Mouse (Mus musculus) right cerebral cortex, postnatal 25 days (tissue): ENCODE measurements around the gene Tmbim6.
A peak's percentile ranks its signal among the peaks of the same experiment; 100 is the strongest.
"Not testable (repeated sequence)": the region's sequence is repeated elsewhere in the genome, so short reads cannot be mapped to it uniquely, and the experiment has no call there.

ENCODE experiments used
- DNase-seq: peaks from one replicate; pipeline ENCODE4 v3.0.0; 2022

Tmbim6 gene

DNA sequence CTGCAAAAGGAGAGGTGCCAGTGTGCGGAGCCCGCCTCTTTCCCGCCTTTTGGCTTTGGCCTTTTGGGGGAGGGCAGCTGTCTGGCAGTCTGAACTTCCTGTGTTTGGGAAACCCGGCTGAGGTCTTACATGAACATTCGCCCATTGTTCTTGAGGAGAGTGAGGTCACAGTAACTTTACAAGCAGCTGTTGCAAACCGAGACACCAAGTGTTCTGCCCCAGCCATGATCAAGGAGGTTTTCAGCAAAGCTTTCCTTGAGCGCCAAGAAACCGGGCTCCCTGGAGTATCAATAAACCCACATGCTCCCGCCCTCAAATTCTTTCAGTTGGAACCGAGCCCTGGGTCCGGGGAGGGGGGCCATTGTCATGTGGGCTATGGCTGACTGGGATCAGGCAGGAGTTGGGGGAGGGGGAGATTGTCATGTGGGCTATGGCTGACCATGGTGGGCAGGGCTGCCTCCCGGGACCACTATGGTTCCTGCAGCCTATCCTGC is 27.9 kb downstream of the Tmbim6 start:
- DNase-seq = no peak

DNA sequence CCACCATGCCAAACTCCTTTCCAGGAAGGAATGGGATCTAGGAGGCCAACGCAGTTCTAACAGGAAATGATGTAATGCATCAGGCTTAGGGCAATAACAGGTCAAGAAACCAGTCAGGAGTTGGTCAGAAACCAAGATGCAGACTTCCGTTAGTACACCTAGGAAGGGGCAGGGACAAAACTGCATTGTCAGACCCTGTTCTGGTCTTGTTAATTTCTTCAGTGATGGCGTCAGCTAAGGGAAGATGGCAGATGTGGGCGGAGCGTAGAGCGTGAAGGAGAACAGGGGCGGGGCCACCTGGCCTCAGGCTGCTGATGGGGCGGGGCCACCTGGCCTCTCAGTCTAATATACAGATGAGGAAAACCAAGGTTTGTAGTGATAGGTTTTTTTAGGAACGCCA is 28.5 kb downstream of the Tmbim6 start:
- DNase-seq = no peak

DNA sequence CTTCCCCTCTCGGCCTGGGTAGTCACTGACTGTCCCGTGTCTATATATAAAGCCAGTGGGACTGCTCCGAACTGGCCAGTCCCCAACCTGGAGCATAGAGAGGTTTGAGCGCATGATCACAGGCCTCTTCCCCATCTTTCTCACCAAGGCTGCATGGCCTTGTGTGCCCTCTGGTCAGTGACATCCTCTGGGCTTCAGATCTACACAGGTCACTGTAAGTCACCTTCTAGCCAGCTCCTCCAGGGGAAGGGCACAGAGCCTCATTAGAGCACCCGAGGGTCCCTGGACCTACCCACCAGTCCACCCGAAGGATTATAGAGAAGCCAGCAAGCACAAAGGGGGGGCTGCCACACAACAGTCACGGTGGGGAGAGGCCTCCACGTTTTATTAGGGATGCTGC is 29.0 kb downstream of the Tmbim6 start:
- DNase-seq = no peak

DNA sequence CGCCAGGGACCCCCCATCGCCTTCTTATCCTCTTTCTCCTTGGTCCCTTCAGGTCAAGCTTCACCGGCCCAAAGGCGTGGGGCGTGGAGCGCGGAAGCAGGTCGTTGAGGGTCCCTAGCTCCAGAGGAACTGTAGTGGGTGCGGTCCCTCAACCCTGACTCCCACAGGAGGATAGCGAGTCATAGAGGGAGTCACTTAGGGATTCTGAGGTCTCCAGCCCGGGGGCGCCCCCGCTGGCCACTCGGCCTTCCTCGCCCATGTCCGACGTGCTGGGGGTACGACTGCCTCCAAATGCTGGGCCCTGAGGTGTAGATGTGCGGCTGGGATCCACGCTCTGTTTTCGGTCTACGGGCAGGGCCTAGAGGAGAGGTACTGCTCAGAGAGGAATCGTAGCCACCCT is 29.9 kb downstream of the Tmbim6 start:
- DNase-seq = no peak

DNA sequence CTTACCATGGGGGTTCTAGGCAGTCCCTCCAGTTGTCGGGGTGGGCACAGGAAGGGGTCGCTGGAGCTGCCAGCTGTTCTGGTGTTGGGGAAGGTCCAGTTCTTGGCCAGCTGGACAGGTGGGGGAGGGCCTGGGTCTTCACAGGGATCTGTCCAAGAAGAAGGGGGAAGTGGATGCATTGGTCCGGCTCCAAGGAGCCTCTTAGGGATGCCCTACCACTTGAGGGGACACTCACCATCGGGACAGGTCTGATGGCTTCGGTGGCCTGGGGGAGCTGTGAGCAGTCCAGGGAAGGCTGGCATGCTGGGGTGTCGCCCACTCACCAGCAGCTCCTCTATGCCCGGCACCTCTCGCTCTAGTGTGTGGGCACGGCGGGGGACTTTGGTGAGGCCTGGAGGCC is 30.4 kb downstream of the Tmbim6 start:
- DNase-seq = no peak

DNA sequence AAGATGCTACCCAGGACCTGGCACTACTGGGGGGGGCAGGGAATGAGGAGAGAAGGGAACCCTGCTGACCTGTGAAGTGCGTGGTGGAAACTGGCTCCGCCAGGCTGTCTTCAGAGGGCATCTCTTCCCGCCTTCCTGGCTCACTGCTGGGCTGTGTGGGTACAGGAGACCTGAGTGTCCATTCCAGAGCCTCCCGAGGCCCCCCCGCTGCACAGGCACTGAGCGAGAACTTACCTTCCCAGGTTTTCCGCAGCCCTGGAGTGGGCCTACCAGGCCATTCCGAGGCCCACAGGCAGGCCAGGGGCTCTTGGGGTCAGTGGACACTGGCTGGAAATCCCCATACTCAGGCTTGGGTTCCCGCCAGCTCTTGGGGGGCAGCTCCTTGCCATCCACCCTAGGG is 31.2 kb downstream of the Tmbim6 start:
- no peak for DNase-seq

DNA sequence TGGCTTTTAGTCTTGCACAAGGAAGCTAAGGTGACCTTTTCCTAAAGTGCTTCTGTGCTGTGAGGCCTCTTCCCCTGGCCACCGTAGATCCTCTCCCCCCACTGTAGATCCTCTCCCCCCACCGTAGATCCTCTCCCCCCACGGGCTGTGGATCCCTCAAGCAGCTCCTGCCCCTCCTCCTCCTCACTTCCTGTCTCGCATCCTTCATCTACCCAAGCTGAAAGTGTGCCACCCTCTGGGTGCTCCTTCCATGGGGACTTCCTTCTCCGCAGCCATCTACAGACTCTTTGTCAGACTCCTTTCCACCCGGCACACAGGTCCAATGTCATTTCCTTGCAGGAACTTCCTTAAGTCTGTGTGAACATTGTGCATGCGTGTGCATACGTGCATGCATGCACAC is 37.7 kb downstream of the Tmbim6 start:
- DNase-seq = no peak

DNA sequence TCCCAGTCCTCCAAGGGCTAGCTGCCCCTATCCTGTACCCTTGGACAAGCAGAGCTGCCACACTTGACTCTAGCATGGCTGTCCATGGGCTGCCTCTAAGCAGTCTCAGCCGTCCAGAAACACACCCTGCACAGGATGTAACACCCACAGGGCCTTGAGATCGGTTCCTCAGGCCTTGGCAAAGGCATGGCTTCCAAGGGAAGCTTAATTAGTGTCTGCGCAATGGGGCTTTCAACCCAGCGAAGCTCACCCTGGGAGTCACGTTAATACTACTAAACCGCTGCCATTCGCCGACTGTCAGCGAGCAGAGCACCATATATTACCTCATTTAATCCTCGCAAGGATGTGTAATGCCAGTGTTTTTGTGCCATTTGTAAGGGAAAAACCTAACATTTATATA is 38.4 kb downstream of the Tmbim6 start:
- no peak for DNase-seq

DNA sequence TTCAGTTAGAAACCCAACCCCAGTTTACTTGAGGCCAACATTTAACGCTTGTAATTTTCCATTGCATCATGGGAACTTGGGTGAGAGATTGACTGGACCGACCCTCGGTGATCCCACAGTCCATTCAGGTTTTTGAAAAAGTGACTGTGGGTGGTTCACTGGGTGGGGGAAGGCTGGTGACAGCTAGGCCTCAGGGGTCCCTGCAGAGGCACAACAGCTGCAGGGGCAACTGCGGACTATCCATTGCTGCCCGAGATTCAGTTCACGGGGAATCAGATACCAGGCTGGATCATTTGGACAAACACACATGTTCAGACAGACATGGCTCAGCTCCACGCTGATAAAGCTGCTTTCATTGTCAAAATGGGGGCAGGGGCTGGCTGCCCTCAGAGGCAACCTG is 38.8 kb downstream of the Tmbim6 start:
- DNase-seq = no peak

DNA sequence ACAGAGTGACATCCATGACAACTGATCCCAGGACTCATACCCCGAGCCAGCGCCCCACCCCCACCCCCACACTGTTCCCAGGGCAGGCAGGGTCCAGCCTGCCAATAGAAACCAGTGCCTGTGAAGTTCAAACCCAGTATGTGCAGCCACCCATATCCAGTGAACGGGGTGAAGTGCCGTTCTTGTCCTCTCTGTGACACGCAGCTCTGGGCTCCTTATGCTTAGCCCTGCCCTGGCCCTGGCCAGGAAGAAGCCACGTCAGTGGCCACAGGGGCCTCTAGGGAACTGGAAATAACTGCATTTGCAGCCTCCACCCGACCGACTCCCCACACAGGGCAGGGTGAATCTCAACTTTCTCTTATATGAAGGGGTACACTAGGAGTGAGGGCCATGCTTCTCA is 39.3 kb downstream of the Tmbim6 start:
- no peak for DNase-seq

DNA sequence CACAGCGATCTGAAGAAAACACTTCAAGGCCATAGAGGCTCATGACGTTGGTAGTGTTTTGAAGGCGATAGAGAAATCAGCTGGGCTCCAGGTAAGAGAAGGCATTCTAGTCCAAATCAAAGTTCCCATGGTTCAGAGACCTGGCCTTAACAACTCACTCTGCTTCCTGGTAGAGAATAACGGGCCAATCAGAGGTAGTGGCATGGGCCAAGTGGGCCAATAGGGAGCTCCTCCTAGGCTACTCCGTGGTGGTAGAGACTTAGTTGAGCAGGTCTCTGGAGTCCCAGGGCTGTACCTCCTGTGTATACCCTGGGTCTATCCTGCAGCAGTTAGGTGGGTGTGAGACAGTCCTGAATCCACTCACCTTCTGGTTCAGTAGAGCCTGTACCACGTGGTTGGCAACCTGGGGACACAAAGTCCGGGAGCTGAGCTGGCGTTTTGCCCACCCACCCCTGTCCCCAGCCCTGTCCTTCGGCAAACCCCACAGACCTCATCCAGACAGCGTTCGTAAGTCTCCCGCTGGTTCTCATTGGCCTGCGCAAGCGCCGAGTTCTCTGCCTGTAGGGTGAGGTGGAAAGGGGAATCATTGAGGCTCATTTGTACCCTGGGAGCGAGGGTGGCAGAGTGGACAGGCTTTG is 40.5 kb downstream of the Tmbim6 start:
- no peak for DNase-seq

DNA sequence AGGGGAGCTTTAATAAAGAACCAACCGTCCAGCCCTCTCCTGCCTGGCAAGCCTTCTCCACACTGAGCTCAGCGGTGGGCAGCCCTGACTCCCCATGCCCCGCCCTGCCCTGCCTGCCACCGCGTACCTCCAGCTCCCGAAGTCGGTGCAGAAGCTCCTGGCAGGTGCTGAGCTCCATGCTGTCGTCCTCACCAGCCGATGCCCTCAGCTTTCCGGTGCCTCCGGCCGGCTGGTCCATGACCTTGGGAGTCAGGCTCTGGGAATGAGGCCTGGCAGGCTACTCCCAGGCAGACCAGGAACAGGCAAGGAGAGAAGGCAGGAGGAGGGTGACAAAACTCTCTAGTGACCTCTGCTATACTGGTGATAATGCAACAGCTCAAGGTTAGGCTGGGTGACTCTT is 41.2 kb downstream of the Tmbim6 start:
- no peak for DNase-seq

DNA sequence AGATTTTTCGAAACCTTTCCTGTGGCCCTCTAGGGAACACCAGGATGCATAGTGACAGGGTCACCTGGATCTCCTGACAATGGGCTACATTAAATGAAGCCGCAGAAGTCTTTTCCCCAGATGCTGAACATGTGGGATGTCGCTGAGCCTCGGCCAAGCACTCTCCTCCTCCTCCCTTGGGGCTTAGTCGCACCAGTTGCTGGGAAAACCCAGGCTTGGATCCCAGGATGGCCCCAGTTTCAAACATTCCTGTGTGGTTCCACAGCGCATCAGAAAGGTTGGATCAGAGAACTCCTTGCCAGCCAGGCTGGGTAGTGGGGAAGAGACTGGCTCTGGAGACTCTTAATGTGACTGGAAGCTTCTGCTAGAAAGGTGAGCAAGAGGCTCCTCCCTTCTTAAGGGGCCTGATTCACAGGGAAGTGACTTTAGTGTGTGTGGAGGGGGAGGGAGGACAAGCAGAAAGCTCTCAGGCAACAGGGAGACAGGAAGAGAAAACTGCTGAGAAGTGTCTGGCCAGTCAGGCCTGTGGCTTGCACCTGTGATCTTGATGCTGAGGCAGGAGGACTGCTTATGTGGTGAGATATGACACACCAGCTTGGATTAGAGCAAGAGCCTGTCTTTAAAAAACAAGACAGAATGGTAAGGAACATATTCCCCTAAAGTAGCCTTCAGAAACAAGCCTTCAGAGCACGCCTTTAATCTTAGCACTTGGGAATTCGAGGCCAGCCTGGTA is 46.5 kb downstream of the Tmbim6 start:
- no peak for DNase-seq

DNA sequence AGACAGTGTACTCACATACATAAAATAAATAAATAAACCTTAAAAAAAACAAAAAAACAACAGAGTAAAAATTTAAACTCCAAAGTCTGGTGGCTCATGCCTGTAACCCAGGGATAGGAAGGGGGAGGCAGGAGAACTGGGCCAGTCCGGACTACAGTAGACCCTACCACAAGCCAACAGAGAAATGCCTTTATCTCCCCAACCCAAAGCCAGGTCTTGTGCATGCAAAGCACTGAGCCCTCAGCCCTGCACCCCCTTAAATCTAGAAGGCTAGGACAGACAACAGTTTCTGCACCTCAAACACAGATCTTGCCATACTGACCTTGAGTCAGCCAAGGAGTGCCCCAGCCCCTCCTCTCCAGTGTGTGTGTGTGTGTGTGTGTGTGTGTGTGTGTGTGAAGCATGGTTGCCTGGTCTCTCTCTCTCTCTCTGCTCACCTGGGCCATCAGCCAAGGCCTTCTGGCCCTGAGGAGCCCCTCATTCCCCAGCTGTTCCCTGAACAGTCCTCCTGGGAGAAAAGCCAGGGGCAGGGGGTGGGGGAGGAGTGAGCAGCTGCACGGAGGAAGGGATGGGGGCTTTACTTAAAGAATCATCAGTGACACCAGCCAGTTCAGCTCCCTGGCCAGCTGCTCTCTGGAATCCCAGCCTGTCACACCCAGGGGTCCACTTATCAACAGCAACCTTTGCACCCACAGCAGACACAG is 47.6 kb downstream of the Tmbim6 start:
- DNase-seq = no peak

DNA sequence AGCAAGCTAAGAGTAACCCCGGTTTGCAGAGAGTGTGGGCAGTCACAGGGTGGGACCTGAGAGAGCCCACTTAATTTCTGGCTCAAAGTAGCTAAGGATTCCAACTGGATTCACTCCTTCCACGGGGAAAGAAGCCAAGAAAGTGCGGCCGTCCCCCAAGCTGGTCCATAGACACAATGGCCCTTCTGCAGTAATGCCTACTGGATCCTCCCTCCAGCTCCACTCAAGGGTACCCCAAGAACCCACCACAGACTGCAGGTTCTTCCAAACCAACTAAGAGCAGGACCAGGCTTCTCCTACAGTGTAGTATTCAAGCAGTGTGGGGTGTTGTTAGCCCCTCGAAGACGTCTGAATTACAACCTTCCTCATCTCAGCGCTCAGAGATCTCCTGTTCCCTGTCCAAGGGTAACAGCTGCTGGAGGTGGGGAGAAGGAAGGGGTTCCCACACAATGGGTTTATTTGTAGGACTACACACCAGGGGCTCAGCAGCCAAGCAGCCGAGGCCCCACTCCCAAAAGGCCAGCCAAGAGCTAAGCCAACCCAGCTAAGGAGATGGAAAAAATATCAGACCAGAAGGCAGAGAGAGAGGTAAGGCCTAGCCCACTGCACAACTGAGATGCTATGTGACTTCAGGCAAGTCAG is 48.3 kb downstream of the Tmbim6 start:
- no peak for DNase-seq

DNA sequence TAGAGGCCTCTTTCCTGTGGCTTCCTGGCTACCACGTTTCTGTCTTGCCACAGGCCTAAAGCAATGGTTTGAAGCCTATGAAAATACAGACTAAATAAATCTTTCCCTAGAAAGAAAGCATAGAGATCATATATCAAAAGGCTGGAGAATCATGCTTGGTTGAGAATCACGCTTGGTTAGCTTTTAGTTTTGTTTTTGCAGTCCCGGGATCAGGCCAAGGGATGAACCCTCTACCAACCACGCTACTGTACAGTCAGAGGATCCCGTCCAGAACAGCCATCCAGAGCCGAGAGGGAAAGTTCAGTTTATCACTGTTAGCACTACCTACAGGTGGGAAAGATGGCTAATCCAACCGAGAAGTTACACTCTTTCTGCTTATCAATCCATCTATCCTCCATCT is 49.7 kb downstream of the Tmbim6 start:
- no peak for DNase-seq

DNA sequence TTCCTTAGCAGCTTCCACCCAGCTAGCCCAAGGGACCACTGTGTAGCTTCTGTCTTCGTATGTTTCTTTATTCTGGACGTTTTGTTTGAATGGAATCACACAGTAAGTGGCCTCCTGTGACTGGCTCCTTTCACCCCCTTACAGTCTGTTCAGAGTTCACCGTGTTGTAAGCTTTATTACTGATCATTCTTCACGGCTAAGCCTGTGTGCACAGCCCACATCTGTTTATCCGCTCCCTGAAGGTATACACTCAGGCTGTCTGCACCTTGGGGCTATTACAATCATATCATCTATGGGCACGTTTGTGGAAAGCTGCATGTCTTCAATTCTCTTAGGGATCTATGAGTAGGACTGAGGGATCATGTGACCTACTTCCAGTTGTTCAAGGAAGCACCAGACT is 52.9 kb downstream of the Tmbim6 start:
- no peak for DNase-seq

DNA sequence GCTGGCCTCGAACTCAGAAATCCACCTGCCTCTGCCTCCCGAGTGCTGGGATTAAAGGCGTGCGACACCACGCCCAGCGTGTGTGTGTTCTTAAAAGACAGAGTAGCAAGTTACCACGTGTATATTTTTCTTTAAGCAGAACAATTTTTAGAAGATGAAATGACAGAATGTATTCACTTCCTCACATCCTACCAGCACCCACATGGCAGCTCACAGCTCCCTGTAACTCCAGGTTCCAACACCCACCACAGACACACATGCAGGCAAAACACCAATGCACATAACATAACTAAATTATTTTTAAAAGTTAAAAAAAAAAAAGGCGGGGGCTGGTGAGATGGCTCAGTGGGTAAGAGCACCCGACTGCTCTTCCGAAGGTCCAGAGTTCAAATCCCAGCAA is 53.5 kb downstream of the Tmbim6 start:
- not testable (repeated sequence) for DNase-seq

DNA sequence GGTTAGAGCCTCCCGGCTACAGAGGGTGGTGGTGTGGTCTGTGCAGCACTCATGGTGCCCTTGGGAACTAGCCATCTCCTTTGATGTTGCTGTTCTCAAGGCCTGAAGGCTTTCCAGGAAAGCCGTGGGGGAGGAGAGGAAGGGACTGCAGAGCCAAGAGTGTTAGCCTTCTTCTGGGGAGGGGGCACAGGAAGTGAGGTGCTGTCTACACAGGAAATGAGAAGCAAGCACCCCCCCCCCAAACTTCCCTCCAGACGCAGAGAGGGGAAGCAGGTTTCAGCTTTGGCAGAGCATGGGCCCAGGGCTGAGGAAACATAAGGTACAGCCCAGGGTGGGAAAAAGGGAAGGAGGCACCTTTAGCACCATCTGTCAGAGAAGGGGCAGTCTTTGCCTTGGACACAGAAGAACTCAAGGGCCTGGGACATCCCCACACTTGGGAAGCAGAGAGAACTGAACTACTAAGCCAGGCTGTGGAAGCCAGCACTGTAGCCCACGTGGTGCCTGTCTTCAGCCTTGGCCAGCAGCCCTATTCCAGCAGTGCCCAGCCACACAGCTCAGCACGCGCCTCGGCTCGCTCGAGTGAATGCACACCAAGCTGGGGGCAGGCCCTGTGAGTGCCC is 56.6 kb downstream of the Tmbim6 start:
- DNase-seq = peak; percentile 67

DNA sequence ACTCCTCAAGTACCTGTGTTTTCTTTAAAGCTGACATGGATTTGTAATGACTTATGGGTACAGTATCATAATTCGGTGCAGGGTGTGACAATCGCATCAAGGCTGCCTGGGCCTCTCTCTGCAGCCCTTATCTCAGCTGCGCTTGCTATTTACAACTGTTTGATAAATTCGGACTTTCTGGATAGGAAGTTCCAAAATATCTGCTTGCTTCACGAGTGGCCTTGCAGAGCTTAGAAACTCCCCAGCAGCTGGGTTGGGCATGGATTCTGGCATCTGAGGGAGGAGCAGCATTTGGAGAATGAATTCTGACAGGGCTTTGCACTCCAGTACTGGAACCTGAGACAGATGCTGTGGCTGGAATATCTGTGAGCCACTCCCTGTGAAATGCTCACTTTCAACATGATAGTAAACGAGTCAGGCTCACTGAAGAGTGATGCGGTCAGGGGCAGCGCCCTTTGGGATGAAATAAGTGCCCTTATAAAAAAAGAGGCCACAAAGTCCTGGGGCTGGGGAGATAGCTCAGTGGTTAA is 57.1 kb downstream of the Tmbim6 start:
- DNase-seq = no peak

DNA sequence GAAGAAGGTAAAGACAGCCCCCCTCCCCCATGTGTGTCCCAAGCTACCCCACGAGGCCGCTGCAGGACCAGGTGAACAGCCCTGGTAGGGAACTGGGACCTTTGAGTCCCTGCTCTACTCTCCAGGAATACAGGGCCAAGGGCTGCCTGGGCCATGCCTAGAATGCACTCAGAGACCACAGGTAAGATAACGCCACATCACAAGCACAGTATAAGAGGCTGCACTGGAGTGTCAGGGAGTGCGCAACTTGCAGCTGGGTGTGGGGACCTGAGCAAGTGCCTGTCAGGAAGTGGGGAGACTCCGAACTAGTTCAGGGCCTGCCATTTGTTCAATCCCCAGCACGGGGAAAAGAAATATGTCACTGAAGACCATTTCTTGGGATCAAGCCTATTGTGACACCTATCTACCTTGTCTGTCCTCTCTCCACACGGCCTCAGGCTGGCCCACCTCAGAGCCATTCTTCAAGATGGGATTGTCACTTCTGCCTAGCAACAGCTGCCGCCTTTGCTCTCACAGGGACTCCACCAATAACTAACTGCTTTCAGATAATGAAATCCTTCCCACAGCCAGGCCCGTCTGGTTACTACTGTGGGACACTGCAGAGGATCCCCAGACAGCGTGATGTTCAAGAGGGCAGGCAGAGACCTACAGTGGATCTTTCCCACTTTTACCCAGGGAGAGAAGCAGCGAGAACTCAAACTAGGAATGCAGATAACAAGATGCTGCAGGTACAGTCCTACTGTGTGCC is 60.6 kb downstream of the Tmbim6 start:
- no peak for DNase-seq

DNA sequence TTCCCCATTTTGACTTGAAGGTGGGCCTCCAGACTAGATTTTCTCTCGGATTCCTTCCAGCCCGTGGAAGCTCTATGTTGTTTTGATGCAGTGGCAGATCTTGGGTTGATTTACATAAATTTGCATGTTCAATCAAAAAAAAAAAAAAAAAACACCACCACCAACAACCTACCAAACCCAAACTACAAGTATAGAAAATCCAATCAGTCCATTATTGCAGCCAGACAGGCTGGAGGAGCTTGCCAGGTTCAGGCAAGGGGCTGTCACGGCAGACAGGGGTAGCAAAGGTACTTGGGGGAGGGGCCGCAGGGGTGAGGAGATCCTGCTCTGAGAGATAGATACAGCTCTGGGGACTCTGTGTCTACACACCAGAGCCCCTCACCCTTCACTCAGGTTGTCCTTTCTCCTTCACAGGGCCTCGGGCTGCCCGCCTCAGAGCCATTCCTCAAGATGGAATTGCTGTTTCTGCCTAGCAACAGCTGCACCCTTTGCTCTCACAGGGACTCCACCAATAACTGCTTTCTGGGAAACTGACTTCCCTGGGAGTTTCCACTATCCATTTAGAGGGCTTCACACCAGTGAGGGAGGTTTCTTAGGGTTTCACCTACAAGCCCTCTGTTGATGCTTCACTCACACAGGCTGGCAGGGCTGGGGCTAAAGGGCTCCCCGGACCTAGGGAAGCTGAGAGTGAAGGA is 62.0 kb downstream of the Tmbim6 start:
- no peak for DNase-seq
